Mouse (Mus musculus) testis, postnatal 14 days (tissue): Measurements from ENCODE around the gene Gm9970.
A peak's percentile ranks its signal among the peaks of the same experiment; 100 is the strongest.

Experiments used
- DNase-seq: peaks from one replicate; pipeline ENCODE4 v3.0.0; 2021; ENCODE audit warnings: low spot score

Gene Gm9970

DNA sequence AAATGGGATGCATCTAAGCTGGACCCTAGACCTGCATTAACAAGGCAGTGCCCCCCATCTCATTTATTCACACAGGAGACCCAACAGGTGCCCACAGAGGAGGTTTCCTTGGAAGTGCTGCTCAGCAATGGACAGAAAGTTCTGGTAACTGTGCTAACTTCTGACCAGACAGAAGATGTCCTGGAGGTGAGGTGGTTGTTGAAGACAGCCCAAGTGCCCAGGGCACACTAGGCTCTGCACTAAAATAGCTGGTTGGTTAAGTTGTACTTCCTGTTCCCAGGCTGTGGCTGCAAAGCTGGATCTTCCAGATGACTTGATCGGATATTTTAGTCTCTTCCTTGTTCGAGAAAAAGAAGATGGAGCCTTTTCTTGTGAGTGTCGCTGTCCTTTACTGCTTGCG is 45.4 kb downstream of the Gm9970 start:
- no peak for DNase-seq

GRCm38 (mm10) chr5:31194486-31195485 is 46.2 kb downstream of the Gm9970 start:
- no peak for DNase-seq

- no peak for DNase-seq
These were observed 47.3 kb downstream of the Gm9970 start for GRCm38 (mm10) chr5:31193631-31194281.

- DNase-seq = peak; percentile 99
These were observed 47.9 kb downstream of the Gm9970 start, which contains the start of the genes Snx17 and Eif2b4 for GRCm38 (mm10) chr5:31192939-31193630. Gene Snx17, plus strand, starts transcription at chr5:31193227. Gene Eif2b4, minus strand, starts transcription at chr5:31193430.

GRCm38 (mm10) chr5:31192045-31192938 is 48.7 kb downstream of the Gm9970 start:
- peak; percentile 85 for DNase-seq
